Mouse (Mus musculus): ENCODE measurements at regions not wholly inside any gene's neighbourhood (a gene's known extent, or its start where the extent isn't known, plus 50 kb on each side); places are given as distances from the start of the nearest gene placed in this dataset.

DNA sequence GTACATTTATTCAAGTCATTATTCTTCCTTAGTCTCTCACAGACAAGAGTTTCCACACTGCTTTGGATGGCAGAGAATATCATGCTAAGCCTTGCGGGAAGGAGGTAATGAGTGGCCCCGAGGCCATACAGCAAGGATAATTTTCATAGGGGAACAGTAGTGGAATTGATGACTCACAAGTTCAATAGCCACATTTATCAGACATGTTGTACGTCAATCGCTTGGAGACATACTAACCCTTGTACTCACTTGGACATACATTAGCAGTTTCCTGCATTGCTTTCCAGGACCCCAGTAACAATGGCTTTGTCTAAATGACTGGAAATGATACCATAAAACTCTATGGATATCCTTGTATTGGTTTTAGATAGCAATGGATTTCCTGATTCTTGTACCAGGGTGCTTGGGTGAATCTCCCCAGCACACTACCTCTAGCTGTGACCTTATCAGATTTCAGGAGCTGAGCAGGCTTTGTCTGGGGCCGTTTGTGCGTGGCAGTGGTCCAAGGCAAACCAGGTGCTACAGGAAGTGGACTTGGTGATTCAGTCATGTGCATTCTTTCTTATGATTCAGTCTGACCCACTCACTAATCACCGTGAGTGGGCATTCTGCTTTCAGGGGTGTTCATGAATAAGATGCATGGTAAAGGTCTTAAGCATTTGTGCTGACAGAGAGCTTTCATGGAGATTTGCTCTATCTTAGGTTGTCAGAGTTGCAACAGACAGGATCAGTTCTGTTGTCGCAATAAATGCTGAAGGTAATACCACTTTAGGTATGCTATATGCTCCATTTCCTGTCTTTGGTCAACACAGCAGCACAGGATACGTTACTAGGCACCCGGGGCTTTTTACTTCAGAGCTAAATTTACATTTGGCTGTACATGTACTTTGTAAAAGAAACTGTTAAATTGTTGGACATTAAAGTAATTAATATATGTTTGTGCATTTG is 326.2 kb downstream of the Klf5 start:
- DNase-seq (ENCODE audit: low spot score), result peak; percentile 83
- Histone ChIP-seq H3K4me1 (replicated peaks; ENCODE audit: control insufficient read depth, insufficient read depth) (no peaks in the 10 kb centered on the region), H3K27me3 (ENCODE audit: control insufficient read depth, insufficient read depth, low read length) (no peaks in the 10 kb centered on the region), H3K4me2 (replicated peaks; ENCODE audit: low read depth) (no peak overlapping the region), H3K9me3 (ENCODE audit: control insufficient read depth, low read length) (no peaks in the 10 kb centered on the region), H3K4me3 (ENCODE audit: low read depth, low read length) (no peak overlapping the region), H3K9ac (ENCODE audit: low read length) (no peak overlapping the region), H3K36me3 (ENCODE audit: control insufficient read depth, insufficient read depth, low read length) (no peaks in the 10 kb centered on the region), H3K27ac (replicated peaks) (peak overlapping the region; percentile 70)
- WGBS, result 47% methylated on average over 10 of the region's 10 CpGs
- TF ChIP-seq CTCF (IDR thresholded peaks at IDR 0.05; ENCODE audit: low read depth) (no peak), EP300 (optimal IDR thresholded peaks at IDR 0.05) (peak; percentile 72)
- peak; percentile 90 for ATAC-seq (ENCODE audit: low FRiP score, low TSS enrichment)

DNA sequence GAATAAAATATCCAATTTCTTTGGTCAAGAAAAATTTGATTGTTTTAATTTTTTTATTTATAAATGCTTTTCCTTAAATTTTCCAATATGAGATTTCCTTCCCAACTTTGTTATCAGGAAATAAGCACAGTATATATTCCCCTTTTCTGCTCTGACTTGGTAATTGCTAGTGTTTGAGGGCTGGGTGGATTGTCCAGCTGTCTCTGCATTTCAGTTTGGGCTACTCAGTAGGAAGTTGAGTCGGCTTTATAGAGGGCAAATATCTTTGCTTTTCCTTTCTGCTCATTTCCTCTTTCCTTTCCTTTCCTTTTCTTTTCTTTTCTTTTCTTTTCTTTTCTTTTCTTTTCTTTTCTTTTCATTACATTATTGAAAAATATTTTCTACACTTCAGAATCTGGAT is 329.1 kb downstream of the Klf5 start:
- Histone ChIP-seq H3K27me3 (ENCODE audit: control insufficient read depth, insufficient read depth, low read length) (no peaks in the 10 kb centered on the region), H3K9ac (ENCODE audit: low read length) (no peak overlapping the region), H3K27ac (replicated peaks) (no peak overlapping the region), H3K4me2 (replicated peaks; ENCODE audit: low read depth) (no peak overlapping the region), H3K4me1 (replicated peaks; ENCODE audit: control insufficient read depth, insufficient read depth) (no peaks in the 10 kb centered on the region), H3K36me3 (ENCODE audit: control insufficient read depth, insufficient read depth, low read length) (no peaks in the 10 kb centered on the region), H3K9me3 (ENCODE audit: control insufficient read depth, low read length) (no peaks in the 10 kb centered on the region), H3K4me3 (ENCODE audit: low read depth, low read length) (no peak overlapping the region)
- TF ChIP-seq EP300 (optimal IDR thresholded peaks at IDR 0.05), result no peak
- no peak for TF ChIP-seq CTCF (IDR thresholded peaks at IDR 0.05; ENCODE audit: low read depth)
- ATAC-seq (ENCODE audit: low FRiP score, low TSS enrichment) (no peak), DNase-seq (ENCODE audit: low spot score) (no peak)
- 63% methylated on average over 1 of the region's 1 CpGs for WGBS

DNA sequence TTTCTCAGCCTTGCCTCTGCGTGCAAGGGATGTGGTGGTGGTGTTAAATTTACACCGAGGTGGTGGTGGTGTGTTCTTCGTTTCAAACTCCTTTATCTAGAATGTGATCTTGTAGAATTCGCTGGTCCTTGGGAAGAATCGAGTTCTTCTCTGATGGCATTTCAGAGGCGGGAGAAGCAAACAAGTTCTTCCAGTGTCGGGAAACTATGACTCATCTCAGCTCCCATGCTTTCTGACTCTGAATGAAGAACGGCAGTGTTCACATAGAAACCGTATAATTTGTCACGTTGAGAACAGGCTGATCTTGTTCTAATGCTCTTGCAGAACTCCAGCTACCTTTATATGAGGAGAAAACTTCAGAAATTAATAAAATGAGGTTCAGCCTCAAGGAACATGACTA is 332.6 kb downstream of the Klf5 start:
- peak; percentile 38 for DNase-seq (ENCODE audit: low spot score)
- Histone ChIP-seq H3K27ac (replicated peaks) (peak overlapping the region; percentile 78), H3K36me3 (ENCODE audit: control insufficient read depth, insufficient read depth, low read length) (no peaks in the 10 kb centered on the region)

DNA sequence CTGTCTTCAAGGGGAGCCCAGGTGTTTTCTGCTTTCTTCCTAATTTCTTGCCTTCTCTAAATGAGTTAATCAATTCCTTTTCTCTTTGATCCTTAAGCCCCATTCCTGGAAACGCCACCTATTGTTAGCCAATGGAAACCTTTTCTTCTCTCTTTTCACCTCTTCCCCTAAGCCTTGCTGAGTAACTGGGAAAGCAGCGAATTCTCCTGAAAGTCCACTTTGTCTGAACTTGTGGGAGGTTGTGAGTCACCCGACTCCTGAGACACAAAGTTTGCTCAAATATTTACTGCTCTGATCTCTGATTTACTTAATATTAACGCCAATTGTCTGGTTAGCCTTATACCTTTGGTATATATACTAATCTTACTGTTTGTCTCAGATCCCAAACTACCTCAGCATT is 334.0 kb downstream of the Klf5 start:
- TF ChIP-seq CTCF (IDR thresholded peaks at IDR 0.05; ENCODE audit: low read depth) (peak; percentile 47), EP300 (optimal IDR thresholded peaks at IDR 0.05) (no peak)
- ATAC-seq (ENCODE audit: low FRiP score, low TSS enrichment) (peak; percentile 62), DNase-seq (ENCODE audit: low spot score) (peak; percentile 22)
- H3K4me3 ChIP-seq (ENCODE audit: low read depth, low read length), result no peak overlapping the region
- H3K4me1 ChIP-seq (replicated peaks; ENCODE audit: control insufficient read depth, insufficient read depth), result no peaks in the 10 kb centered on the region
- WGBS, result 21% methylated on average over 4 of the region's 4 CpGs
- H3K9ac ChIP-seq (ENCODE audit: low read length), result no peak overlapping the region
- H3K27me3 ChIP-seq (ENCODE audit: control insufficient read depth, insufficient read depth, low read length), result no peaks in the 10 kb centered on the region
- H3K36me3 ChIP-seq (ENCODE audit: control insufficient read depth, insufficient read depth, low read length), result no peaks in the 10 kb centered on the region
- no peaks in the 10 kb centered on the region for H3K9me3 ChIP-seq (ENCODE audit: control insufficient read depth, low read length)
- peak overlapping the region; percentile 49 for H3K27ac ChIP-seq (replicated peaks)
- no peak overlapping the region for H3K4me2 ChIP-seq (replicated peaks; ENCODE audit: low read depth)

More for the DNA sequence above, 332.6 kb downstream of the Klf5 start:
- Histone ChIP-seq H3K4me2 (replicated peaks; ENCODE audit: low read depth) (no peak overlapping the region), H3K9me3 (ENCODE audit: control insufficient read depth, low read length) (no peaks in the 10 kb centered on the region), H3K9ac (ENCODE audit: low read length) (no peak overlapping the region), H3K4me1 (replicated peaks; ENCODE audit: control insufficient read depth, insufficient read depth) (no peaks in the 10 kb centered on the region), H3K4me3 (ENCODE audit: low read depth, low read length) (no peak overlapping the region), H3K27me3 (ENCODE audit: control insufficient read depth, insufficient read depth, low read length) (no peaks in the 10 kb centered on the region)
- WGBS, result 19% methylated on average over 10 of the region's 10 CpGs
- TF ChIP-seq EP300 (optimal IDR thresholded peaks at IDR 0.05) (peak; percentile 85), CTCF (IDR thresholded peaks at IDR 0.05; ENCODE audit: low read depth) (no peak)
- peak; percentile 78 for ATAC-seq (ENCODE audit: low FRiP score, low TSS enrichment)

DNA sequence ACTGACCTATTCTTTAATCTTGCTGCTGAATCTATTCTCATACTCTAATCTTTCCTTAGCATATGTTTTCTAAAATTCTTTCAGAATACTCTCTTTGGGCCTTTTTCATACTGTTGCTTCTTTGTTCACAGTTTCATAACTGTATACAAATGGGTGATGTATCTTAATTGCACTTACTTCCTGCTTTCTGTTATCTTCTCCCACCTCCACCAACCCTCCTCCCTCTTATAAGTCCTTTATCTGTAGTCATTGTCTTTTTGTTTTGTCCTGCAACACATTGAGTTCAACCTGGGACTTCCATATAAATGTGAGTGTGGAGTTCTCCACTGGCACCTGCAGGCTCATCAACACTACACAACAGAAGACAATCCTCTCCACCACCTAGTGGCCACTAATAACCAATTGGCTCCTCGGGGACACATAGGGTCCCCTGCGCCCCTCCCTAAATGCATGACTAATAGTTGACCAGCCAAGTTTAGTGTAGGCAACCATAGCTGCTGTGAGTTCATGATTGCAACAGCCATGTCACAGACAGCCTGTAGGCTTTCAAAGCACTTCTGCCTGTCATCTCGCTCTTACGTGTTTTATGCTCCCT is 337.2 kb downstream of the Klf5 start:
- Histone ChIP-seq H3K27me3 (ENCODE audit: control insufficient read depth, insufficient read depth, low read length) (no peaks in the 10 kb centered on the region), H3K4me2 (replicated peaks; ENCODE audit: low read depth) (no peak overlapping the region), H3K4me3 (ENCODE audit: low read depth, low read length) (no peak overlapping the region), H3K27ac (replicated peaks) (no peak overlapping the region), H3K36me3 (ENCODE audit: control insufficient read depth, insufficient read depth, low read length) (no peaks in the 10 kb centered on the region), H3K4me1 (replicated peaks; ENCODE audit: control insufficient read depth, insufficient read depth) (no peaks in the 10 kb centered on the region), H3K9ac (ENCODE audit: low read length) (no peak overlapping the region), H3K9me3 (ENCODE audit: control insufficient read depth, low read length) (no peaks in the 10 kb centered on the region)
- ATAC-seq (ENCODE audit: low FRiP score, low TSS enrichment) (peak; percentile 56), DNase-seq (ENCODE audit: low spot score) (peak; percentile 25)
- 82% methylated on average over 4 of the region's 4 CpGs for WGBS
- TF ChIP-seq EP300 (optimal IDR thresholded peaks at IDR 0.05), result no peak
- TF ChIP-seq CTCF (IDR thresholded peaks at IDR 0.05; ENCODE audit: low read depth), result peak; percentile 47
